Mouse (Mus musculus): Measurements from ENCODE around the gene Wfdc12. TPM values are rescaled to one million over a fixed set of nuclear protein-coding genes. Genes with fewer than 3 reads are reported as not detected.
A peak's percentile ranks its signal among the peaks of the same experiment; 100 is the strongest.

Gene Wfdc12
- polyA plus RNA-seq, 1 experiment from 2014 or later, result not detected

DNA sequence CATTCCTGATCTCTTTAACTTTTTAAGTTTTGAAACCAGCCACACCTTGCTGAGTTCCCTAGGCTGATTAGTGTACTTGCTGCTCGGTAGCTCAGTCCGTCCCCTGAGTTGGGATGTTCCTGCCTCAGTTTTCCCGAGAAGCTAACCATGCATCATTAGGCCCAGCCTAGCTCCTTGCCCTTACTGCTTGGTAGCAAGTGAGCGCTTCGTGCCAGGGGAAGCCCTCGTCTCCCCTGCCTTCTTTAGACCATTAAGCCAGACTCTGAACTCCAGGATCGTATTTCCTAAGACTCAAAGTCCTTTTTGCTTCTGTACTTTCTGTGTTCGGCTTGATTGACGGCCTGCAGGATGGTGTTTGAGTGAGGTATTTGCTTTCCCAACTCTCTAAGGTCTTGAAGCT is 7.1 kb downstream of the Wfdc12 start:
- Histone ChIP-seq H3K27ac (ENCODE audit: low read depth, low read length) (no peak overlapping the region), H3K4me1 (ENCODE audit: control insufficient read depth, insufficient read depth, low read length) (no peaks in the 10 kb centered on the region), H3K27me3 (replicated peaks; ENCODE audit: control insufficient read depth, insufficient read depth, low read length) (no peaks in the 10 kb centered on the region), H3K4me2 (ENCODE audit: low read length) (no peak overlapping the region), H3K4me3 (ENCODE audit: low read depth, low read length) (no peak overlapping the region), H3K9me3 (replicated peaks; ENCODE audit: control insufficient read depth, low read length) (no peaks in the 10 kb centered on the region), H3K36me3 (ENCODE audit: control insufficient read depth, insufficient read depth, low read length) (no peaks in the 10 kb centered on the region), H3K9ac (ENCODE audit: low read length) (no peak overlapping the region)
- WGBS, result 67% methylated on average over 9 of the region's 9 CpGs
- DNase-seq (ENCODE audit: low spot score) (no peak), ATAC-seq (no peak)

DNA sequence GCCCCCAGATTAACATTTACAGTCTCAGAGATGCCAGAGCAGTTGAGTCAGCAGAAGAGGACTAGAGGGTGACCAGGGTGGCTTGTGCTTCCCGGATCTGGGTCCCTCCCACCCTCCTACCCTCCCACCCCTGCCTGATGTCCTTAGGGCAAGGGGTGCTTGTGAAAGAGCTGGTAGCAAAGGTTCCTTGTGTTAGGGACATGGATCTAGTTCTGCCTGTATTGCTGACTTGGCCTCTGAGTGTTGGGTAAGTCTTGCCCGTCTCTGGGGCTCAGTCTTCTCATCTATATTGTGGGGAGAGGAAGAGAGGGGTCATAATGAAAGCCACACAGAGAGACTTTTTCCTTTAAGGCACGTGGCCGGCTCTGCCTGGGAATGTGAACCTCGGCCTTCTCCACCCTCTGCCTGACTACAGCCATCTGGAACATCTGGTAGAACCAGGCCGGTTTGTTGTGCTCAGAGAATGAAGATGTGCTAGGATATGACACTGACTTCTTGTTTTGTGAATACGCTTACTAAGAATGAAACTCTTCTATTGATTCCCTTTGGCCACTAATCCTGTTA is 7.6 kb downstream of the Wfdc12 start, which contains the start of gene Wfdc5:
Gene Wfdc5 (minus strand): TSS at position 51 of the 564 bp plus-strand sequence.
- H3K4me1 ChIP-seq (ENCODE audit: control insufficient read depth, insufficient read depth, low read length), result no peaks in the 10 kb centered on the region
- ATAC-seq, result no peak
- WGBS, result 89% methylated on average over 7 of the region's 7 CpGs

DNA sequence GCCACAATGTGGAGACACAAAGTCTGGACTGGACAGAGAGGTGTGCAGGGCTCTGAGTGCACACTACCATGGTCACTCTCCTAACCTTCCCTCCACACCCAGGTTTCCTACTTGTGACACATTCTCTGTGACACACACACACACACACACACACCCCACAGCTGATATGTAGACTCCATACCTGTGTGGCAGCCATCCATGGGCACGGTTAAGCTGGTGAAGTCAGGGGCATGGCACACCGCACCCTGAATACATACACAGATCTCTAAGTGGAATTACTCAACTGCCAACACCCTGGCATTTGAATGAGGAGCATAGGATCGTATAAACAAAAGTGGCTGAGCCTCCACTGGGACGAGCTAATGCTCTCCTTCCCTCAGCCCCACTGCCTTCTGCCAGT is 9.6 kb downstream of the Wfdc12 start:
- 84% methylated on average over 4 of the region's 4 CpGs for WGBS
- Histone ChIP-seq H3K9ac (ENCODE audit: low read length) (no peak overlapping the region), H3K9me3 (replicated peaks; ENCODE audit: control insufficient read depth, low read length) (no peaks in the 10 kb centered on the region), H3K4me3 (ENCODE audit: low read depth, low read length) (no peak overlapping the region), H3K27me3 (replicated peaks; ENCODE audit: control insufficient read depth, insufficient read depth, low read length) (no peaks in the 10 kb centered on the region), H3K4me2 (ENCODE audit: low read length) (no peak overlapping the region), H3K4me1 (ENCODE audit: control insufficient read depth, insufficient read depth, low read length) (no peaks in the 10 kb centered on the region), H3K36me3 (ENCODE audit: control insufficient read depth, insufficient read depth, low read length) (no peaks in the 10 kb centered on the region), H3K27ac (ENCODE audit: low read depth, low read length) (no peak overlapping the region)
- no peak for DNase-seq (ENCODE audit: low spot score)
- ATAC-seq, result no peak

More for the DNA sequence above, 7.6 kb downstream of the Wfdc12 start, which contains the start of gene Wfdc5:
- no peaks in the 10 kb centered on the region for H3K9me3 ChIP-seq (replicated peaks; ENCODE audit: control insufficient read depth, low read length)
- H3K4me2 ChIP-seq (ENCODE audit: low read length), result no peak within 1 kb of the TSS
- H3K27me3 ChIP-seq (replicated peaks; ENCODE audit: control insufficient read depth, insufficient read depth, low read length), result no peaks in the 10 kb centered on the region
- H3K4me3 ChIP-seq (ENCODE audit: low read depth, low read length), result no peak within 1 kb of the TSS
- H3K27ac ChIP-seq (ENCODE audit: low read depth, low read length), result no peak within 1 kb of the TSS
- no peaks in the 10 kb centered on the region for H3K36me3 ChIP-seq (ENCODE audit: control insufficient read depth, insufficient read depth, low read length)
- no peak for DNase-seq (ENCODE audit: low spot score)
- H3K9ac ChIP-seq (ENCODE audit: low read length), result no peak within 1 kb of the TSS

DNA sequence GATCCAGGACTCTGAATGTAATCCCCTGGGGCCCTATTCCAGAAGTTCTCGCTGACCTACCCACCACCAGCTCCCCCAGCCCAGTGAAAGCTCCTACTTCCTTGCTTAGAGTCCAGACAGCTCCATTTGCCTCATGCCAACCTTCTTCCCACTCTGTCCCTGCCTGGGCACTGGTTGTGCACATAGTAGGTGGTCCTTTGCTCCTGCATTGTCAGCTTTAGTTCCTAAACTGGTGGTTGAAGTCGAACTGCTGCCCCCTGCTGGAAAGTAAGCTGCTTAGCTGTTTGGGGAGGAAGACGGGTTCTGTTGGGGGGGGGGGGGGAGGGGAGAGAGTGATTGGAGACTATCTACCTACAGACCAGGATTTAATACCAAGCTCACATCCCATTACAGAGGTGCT is 10.3 kb downstream of the Wfdc12 start:
- 38% methylated on average over 3 of the region's 3 CpGs for WGBS
- H3K9ac ChIP-seq (ENCODE audit: low read length), result no peak overlapping the region
- ATAC-seq, result no peak
- H3K36me3 ChIP-seq (ENCODE audit: control insufficient read depth, insufficient read depth, low read length), result no peaks in the 10 kb centered on the region
- no peaks in the 10 kb centered on the region for H3K4me1 ChIP-seq (ENCODE audit: control insufficient read depth, insufficient read depth, low read length)
- H3K9me3 ChIP-seq (replicated peaks; ENCODE audit: control insufficient read depth, low read length), result no peaks in the 10 kb centered on the region
- H3K27ac ChIP-seq (ENCODE audit: low read depth, low read length), result no peak overlapping the region
- peak; percentile 20 for DNase-seq (ENCODE audit: low spot score)
- H3K27me3 ChIP-seq (replicated peaks; ENCODE audit: control insufficient read depth, insufficient read depth, low read length), result no peaks in the 10 kb centered on the region
- H3K4me3 ChIP-seq (ENCODE audit: low read depth, low read length), result no peak overlapping the region
- no peak overlapping the region for H3K4me2 ChIP-seq (ENCODE audit: low read length)

DNA sequence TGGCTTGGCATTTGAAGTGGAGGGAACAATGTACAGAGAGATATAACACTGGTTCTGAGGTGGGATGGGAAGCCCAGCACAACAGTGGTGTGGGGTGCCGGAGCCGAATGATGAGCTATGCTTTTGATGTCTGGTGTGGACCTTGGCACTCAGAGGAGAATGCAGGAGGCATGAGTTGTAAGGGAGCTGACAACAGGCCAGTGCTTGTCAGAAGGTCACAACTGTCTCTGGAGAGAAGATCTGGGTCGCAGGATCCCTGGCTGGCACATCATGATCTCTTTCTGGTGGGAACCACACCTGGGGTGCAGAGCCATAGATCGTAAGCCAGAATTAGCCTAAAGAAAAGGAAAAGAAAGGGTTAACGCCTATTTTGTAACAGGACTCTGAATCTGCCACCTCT is 12.6 kb downstream of the Wfdc12 start:
- Histone ChIP-seq H3K36me3 (ENCODE audit: control insufficient read depth, insufficient read depth, low read length) (no peaks in the 10 kb centered on the region), H3K9me3 (replicated peaks; ENCODE audit: control insufficient read depth, low read length) (no peaks in the 10 kb centered on the region), H3K27ac (ENCODE audit: low read depth, low read length) (no peak overlapping the region), H3K4me2 (ENCODE audit: low read length) (no peak overlapping the region), H3K27me3 (replicated peaks; ENCODE audit: control insufficient read depth, insufficient read depth, low read length) (0 out of 2 replicates have a peak, but pooled peaks cover 4% of the 10 kb centered on the region), H3K4me1 (ENCODE audit: control insufficient read depth, insufficient read depth, low read length) (no peaks in the 10 kb centered on the region), H3K4me3 (ENCODE audit: low read depth, low read length) (no peak overlapping the region), H3K9ac (ENCODE audit: low read length) (no peak overlapping the region)
- DNase-seq (ENCODE audit: low spot score), result no peak
- 88% methylated on average over 5 of the region's 5 CpGs for WGBS
- ATAC-seq, result no peak

DNA sequence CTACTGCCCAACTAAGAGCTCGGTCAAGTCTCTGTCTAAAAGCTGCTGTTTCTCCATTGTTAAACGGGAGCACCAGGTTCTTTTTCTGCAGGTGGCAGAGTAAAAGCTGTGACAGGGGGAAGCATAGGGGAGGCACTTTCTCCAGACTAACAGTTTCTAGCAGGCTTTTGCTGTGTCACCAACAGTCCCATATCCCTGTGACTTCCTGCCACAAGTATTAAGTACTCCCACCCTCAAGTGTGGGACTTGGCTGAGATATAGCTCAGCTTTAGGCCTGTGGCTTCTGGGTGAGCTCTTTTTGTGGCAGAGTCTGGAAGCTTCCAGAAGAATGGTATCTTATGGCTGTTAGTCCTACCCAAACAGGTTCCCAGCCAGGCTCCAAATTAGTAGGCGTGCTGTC is 14.6 kb downstream of the Wfdc12 start:
- H3K4me3 ChIP-seq (ENCODE audit: low read depth, low read length), result no peak overlapping the region
- H3K4me2 ChIP-seq (ENCODE audit: low read length), result no peak overlapping the region
- WGBS, result 58% methylated on average over 3 of the region's 3 CpGs
- H3K4me1 ChIP-seq (ENCODE audit: control insufficient read depth, insufficient read depth, low read length), result 0 out of 2 replicates have a peak, but pooled peaks cover 2% of the 10 kb centered on the region
- no peak overlapping the region for H3K27ac ChIP-seq (ENCODE audit: low read depth, low read length)
- H3K9ac ChIP-seq (ENCODE audit: low read length), result no peak overlapping the region
- no peaks in the 10 kb centered on the region for H3K9me3 ChIP-seq (replicated peaks; ENCODE audit: control insufficient read depth, low read length)
- ATAC-seq, result no peak
- H3K36me3 ChIP-seq (ENCODE audit: control insufficient read depth, insufficient read depth, low read length), result no peaks in the 10 kb centered on the region
- H3K27me3 ChIP-seq (replicated peaks; ENCODE audit: control insufficient read depth, insufficient read depth, low read length), result peaks cover 16% of the 10 kb centered on the region
- DNase-seq (ENCODE audit: low spot score), result no peak

DNA sequence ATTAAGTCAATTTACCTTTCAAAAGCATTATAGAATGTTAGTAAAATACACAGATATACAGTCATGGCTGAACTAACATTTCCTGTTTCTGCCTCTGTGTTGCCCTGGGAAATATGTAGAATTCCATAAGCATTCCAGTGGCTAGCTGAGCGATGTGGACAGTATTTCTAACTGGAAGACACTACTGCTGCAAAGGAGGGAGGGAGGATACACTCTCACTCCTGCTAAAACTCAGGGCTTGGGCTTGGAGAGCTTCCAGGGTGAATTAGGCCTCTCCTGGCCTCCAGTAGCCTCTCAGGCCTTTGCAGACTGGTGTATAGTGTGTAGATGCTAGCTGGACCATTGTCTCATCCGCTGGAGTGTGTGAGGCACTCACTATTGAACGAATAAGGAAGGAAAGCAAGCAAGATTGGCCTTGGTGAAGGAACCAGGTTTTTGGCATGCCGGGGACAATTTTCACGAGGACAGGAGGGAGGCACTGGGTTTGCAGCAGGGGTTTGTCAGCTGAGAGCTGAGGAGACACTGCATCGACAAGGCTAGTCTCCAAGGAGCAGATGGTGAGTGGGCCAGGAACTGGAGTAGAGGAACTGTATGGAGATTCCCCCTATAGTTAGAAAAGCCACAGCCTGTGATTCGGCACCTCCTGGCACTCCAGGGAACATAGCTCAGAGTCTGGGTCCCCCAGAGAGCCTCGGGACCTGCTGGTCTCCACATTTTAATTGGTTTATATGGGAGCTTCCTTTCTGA is 15.6 kb downstream of the Wfdc12 start:
- H3K27ac ChIP-seq (ENCODE audit: low read depth, low read length), result no peak overlapping the region
- no peak overlapping the region for H3K9ac ChIP-seq (ENCODE audit: low read length)
- no peak overlapping the region for H3K4me2 ChIP-seq (ENCODE audit: low read length)
- 0 out of 2 replicates have a peak, but pooled peaks cover 3% of the 10 kb centered on the region for H3K4me1 ChIP-seq (ENCODE audit: control insufficient read depth, insufficient read depth, low read length)
- peaks cover 26% of the 10 kb centered on the region for H3K27me3 ChIP-seq (replicated peaks; ENCODE audit: control insufficient read depth, insufficient read depth, low read length)
- ATAC-seq (no peak), DNase-seq (ENCODE audit: low spot score) (no peak)
- H3K36me3 ChIP-seq (ENCODE audit: control insufficient read depth, insufficient read depth, low read length), result no peaks in the 10 kb centered on the region
- no peak overlapping the region for H3K4me3 ChIP-seq (ENCODE audit: low read depth, low read length)
- no peaks in the 10 kb centered on the region for H3K9me3 ChIP-seq (replicated peaks; ENCODE audit: control insufficient read depth, low read length)
- 72% methylated on average over 8 of the region's 8 CpGs for WGBS

DNA sequence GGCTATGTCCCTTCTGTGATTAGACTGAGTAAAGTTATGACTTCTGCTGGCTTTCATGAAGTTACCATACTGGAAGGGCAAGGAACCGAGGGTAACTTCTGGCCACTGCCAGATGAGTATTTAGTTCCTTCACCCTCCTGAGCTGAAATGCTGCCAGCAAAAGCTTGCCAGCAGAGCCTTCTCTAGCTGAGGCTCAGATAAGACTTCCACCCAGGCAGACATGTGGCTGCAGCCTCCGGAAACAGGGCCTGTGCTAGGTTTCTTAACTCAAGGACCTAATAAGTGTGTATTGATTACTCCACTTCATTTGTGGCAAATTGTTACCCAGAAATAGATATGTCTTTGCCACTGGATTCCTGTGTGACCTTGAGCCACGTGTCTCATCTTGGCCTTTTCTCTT is 17.0 kb downstream of the Wfdc12 start:
- peaks cover 40% of the 10 kb centered on the region for H3K27me3 ChIP-seq (replicated peaks; ENCODE audit: control insufficient read depth, insufficient read depth, low read length)
- H3K9ac ChIP-seq (ENCODE audit: low read length), result no peak overlapping the region
- H3K9me3 ChIP-seq (replicated peaks; ENCODE audit: control insufficient read depth, low read length), result no peaks in the 10 kb centered on the region
- DNase-seq (ENCODE audit: low spot score) (no peak), ATAC-seq (no peak)
- WGBS, result 71% methylated on average over 3 of the region's 3 CpGs
- no peaks in the 10 kb centered on the region for H3K36me3 ChIP-seq (ENCODE audit: control insufficient read depth, insufficient read depth, low read length)
- no peak overlapping the region for H3K4me3 ChIP-seq (ENCODE audit: low read depth, low read length)
- no peak overlapping the region for H3K4me2 ChIP-seq (ENCODE audit: low read length)
- no peak overlapping the region for H3K27ac ChIP-seq (ENCODE audit: low read depth, low read length)
- H3K4me1 ChIP-seq (ENCODE audit: control insufficient read depth, insufficient read depth, low read length), result 0 out of 2 replicates have a peak, but pooled peaks cover 3% of the 10 kb centered on the region

DNA sequence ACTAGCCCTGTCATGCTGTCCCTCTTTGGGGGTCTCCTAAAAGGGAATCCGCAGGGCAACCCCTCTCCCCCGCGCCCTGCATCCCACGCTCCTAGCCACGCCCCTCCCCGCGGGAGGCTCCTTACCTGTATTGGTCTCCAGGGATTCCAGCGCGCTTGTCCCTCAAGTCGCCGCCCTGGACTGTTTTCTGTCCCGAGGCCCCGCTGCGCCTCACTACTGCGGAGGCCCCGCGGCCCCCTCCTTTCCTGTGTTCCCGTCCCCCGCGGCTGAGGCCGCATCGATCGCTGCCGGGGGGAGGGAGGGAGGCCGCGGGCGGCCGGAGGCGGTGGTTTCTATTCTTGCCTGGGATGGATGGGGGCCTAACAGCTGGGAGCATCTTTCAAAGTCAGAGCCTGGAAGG is 19.5 kb downstream of the Wfdc12 start, which contains the start of gene Kcns1:
Gene Kcns1 (minus strand): TSS at position 212 of the 400 bp plus-strand sequence.
- H3K4me1 ChIP-seq (ENCODE audit: control insufficient read depth, insufficient read depth, low read length), result 0 out of 2 replicates have a peak, but pooled peaks cover 3% of the 10 kb centered on the region
- peak within 1 kb of the TSS; percentile 46 for H3K9ac ChIP-seq (ENCODE audit: low read length)
- peaks cover 60% of the 10 kb centered on the region for H3K27me3 ChIP-seq (replicated peaks; ENCODE audit: control insufficient read depth, insufficient read depth, low read length)
- no peak for ATAC-seq
- H3K9me3 ChIP-seq (replicated peaks; ENCODE audit: control insufficient read depth, low read length), result no peaks in the 10 kb centered on the region
- H3K4me2 ChIP-seq (ENCODE audit: low read length), result peak within 1 kb of the TSS; percentile 53
- H3K4me3 ChIP-seq (ENCODE audit: low read depth, low read length), result peak within 1 kb of the TSS; percentile 27
- H3K27ac ChIP-seq (ENCODE audit: low read depth, low read length), result no peak within 1 kb of the TSS
- DNase-seq (ENCODE audit: low spot score), result peak; percentile 11
- 1% methylated on average over 29 of the region's 29 CpGs for WGBS
- H3K36me3 ChIP-seq (ENCODE audit: control insufficient read depth, insufficient read depth, low read length), result no peaks in the 10 kb centered on the region
